Mouse (Mus musculus): Measurements from ENCODE around the gene Hoxb5. TPM values are rescaled to one million over a fixed set of nuclear protein-coding genes. Genes with fewer than 3 reads are reported as not detected.

The Hoxb5 gene
- polyA plus RNA-seq, 1 experiment = not detected

DNA sequence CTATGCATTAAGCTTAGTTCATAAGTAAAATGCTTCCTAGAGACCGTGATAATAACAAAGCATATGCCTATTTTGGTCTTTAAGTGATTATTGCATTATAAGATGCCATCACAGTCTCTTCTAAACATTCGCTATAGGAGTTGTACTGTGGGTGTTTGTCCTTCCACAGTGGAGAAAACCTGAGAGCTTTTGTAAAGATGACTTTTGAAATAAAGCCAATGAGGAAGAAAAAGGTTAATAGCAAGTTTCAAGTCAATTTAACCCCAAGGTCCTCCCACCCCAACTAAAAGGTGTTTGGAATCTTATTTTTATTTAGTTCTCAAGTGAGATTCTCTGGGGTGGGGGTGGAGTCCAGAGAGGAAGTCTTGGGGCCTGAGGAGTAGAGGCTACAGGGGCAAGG, 10.0 kb downstream of the Hoxb5 start:
- H3K4me1 ChIP-seq (ENCODE audit: control insufficient read depth) = no peaks in the 10 kb centered on the region
- H3K4me3 ChIP-seq (replicated peaks) = no peak overlapping the region
- no peak for TF ChIP-seq GATA1 (IDR thresholded peaks at IDR 0.05; ENCODE audit: low read length)
- no peak for TF ChIP-seq TAL1 (IDR thresholded peaks at IDR 0.05; ENCODE audit: low read length)
- H3K36me3 ChIP-seq (ENCODE audit: control insufficient read depth) = no peaks in the 10 kb centered on the region
- no peaks in the 10 kb centered on the region for H3K9me3 ChIP-seq (ENCODE audit: control insufficient read depth, low read length)
- H3K27me3 ChIP-seq (ENCODE audit: control insufficient read depth) = peaks cover 100% of the 10 kb centered on the region

DNA sequence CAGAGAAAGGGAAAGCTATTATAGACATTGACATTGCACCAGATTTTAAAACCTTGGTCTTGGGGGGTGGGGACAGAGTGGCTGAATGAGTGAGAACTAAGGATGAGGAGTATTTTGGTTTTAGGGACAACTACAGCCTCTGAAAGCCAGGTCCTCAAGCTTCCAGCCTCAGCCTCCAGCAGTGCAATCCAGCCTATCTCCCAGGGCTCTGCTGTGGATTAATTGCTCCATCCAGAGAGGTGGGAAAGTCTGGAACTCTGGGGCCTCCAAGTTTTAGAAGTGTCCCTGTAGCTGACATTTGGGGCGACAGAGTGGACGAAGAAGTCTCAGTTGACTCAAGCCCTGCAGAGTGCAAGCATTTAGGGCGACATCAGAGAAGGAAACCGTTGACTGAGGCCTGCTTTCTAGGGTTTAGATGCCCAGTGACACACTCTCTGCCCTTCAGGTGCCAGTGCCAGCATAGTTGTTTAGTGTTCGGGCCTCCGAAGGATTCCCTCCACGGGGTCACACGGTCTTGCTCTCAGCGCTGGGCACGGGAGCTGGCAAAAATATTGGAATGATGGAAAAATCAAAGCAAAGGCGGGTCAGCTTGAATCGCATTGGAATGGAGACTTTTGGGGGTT, 10.8 kb downstream of the Hoxb5 start:
- H3K27me3 ChIP-seq (ENCODE audit: control insufficient read depth) = peaks cover 100% of the 10 kb centered on the region
- H3K36me3 ChIP-seq (ENCODE audit: control insufficient read depth) = no peaks in the 10 kb centered on the region
- no peak for TF ChIP-seq GATA1 (IDR thresholded peaks at IDR 0.05; ENCODE audit: low read length)
- TF ChIP-seq TAL1 (IDR thresholded peaks at IDR 0.05; ENCODE audit: low read length) = no peak
- H3K9me3 ChIP-seq (ENCODE audit: control insufficient read depth, low read length) = no peaks in the 10 kb centered on the region
- H3K4me1 ChIP-seq (ENCODE audit: control insufficient read depth) = no peaks in the 10 kb centered on the region
- H3K4me3 ChIP-seq (replicated peaks) = no peak overlapping the region

DNA sequence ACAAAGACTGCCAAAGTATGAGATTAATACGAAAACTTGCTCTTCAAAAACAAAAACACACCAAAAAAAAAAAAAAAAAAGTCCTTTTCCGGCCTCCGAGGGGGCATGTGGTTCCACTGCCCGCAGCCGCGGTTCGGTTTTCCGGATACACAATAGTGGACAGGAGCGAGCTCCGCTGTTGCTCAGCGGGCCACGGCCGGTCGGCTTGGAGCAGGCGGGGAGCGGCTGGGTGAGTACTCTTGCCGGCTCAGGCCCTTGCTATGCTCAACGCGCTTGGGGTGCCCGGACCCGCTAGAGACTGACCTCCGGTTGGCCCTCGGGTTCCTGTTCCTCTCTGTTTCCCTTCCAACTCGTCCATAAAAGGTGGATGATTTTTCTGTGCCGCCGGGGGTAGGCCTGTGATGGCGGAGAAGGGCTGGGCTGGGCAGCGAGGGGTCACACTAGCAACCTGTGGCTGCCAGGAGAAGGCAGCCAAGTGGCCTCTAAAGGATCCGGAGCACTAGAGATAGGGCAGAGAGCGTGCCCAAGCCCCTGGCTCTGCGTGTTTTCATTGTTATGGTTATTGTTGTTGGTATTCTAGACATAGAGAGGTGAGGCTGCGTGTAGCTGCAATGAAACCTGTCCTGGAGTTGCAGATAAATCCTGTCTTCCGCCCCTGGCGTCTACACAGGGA, 11.7 kb downstream of the Hoxb5 start:
- Histone ChIP-seq H3K4me3 (replicated peaks) (no peak overlapping the region), H3K9me3 (ENCODE audit: control insufficient read depth, low read length) (no peaks in the 10 kb centered on the region), H3K36me3 (ENCODE audit: control insufficient read depth) (no peaks in the 10 kb centered on the region), H3K4me1 (ENCODE audit: control insufficient read depth) (no peaks in the 10 kb centered on the region), H3K27me3 (ENCODE audit: control insufficient read depth) (peaks cover 100% of the 10 kb centered on the region)
- TF ChIP-seq GATA1 (IDR thresholded peaks at IDR 0.05; ENCODE audit: low read length) (no peak), TAL1 (IDR thresholded peaks at IDR 0.05; ENCODE audit: low read length) (no peak)

DNA sequence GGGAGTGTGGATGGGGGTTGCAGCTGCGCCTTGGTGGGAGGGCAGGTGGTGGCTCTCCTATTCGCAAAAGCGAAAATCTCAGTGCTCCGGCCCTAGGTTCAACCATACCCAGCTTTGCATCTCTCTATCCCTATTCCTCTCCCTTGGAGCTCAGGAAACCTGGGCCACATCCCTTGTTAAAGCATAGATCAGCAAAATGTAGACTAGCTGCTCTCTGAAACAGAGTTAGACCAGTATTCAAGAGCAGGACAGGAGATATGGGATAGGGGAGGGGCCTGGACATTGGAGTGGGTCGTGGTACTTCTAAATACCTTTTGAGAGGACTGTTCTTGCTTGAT, 12.2 kb downstream of the Hoxb5 start:
- no peaks in the 10 kb centered on the region for H3K4me1 ChIP-seq (ENCODE audit: control insufficient read depth)
- no peaks in the 10 kb centered on the region for H3K9me3 ChIP-seq (ENCODE audit: control insufficient read depth, low read length)
- H3K27me3 ChIP-seq (ENCODE audit: control insufficient read depth) = peaks cover 100% of the 10 kb centered on the region
- TF ChIP-seq TAL1 (IDR thresholded peaks at IDR 0.05; ENCODE audit: low read length) = no peak
- no peak for TF ChIP-seq GATA1 (IDR thresholded peaks at IDR 0.05; ENCODE audit: low read length)
- no peaks in the 10 kb centered on the region for H3K36me3 ChIP-seq (ENCODE audit: control insufficient read depth)
- no peak overlapping the region for H3K4me3 ChIP-seq (replicated peaks)

DNA sequence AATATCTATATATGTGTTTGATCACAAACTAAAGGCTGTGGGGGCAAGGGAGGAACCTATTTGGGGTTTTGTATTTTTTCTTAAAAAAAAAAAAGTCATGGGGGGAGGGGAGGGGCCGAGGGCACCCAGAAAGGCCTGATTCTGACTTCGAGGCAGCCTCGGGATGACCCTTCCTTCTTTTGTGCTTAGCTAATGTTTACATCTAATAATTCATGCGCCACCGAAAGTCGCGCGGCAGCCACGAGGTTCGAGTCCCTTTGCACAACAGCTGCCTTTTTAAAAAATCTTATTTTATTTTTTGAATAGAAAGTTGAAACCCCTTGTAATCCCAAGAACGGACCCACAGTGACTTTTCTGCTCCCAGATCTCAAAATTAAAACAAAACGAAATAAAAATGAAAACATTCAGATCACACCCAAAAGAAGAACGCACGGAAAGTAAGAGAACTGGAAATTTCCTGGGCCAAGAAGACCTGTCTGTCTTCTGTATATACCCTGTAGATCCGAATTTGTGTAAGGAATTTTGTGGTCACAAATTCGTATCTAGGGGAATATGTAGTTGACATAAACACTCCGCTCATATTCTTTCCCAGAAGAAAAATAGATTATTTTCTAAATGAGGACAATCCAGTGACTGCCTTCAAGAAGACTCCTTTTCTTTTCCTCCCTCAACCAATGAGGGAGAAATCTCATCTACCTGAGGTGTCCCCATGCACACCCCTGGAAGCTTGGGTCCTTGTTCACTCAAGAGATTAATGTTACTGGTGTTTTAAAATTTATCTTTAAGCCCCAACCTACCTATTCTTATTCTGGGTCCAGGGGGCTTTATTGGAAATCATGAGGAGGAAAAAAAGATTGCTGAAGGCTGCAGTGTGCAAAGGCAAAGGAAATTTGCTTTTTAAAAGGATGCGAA, 13.8 kb downstream of the Hoxb5 start:
- Histone ChIP-seq H3K4me1 (ENCODE audit: control insufficient read depth) (no peaks in the 10 kb centered on the region), H3K36me3 (ENCODE audit: control insufficient read depth) (no peaks in the 10 kb centered on the region), H3K4me3 (replicated peaks) (no peak overlapping the region), H3K9me3 (ENCODE audit: control insufficient read depth, low read length) (no peaks in the 10 kb centered on the region), H3K27me3 (ENCODE audit: control insufficient read depth) (peaks cover 99% of the 10 kb centered on the region)
- TF ChIP-seq TAL1 (IDR thresholded peaks at IDR 0.05; ENCODE audit: low read length) = no peak
- no peak for TF ChIP-seq GATA1 (IDR thresholded peaks at IDR 0.05; ENCODE audit: low read length)

DNA sequence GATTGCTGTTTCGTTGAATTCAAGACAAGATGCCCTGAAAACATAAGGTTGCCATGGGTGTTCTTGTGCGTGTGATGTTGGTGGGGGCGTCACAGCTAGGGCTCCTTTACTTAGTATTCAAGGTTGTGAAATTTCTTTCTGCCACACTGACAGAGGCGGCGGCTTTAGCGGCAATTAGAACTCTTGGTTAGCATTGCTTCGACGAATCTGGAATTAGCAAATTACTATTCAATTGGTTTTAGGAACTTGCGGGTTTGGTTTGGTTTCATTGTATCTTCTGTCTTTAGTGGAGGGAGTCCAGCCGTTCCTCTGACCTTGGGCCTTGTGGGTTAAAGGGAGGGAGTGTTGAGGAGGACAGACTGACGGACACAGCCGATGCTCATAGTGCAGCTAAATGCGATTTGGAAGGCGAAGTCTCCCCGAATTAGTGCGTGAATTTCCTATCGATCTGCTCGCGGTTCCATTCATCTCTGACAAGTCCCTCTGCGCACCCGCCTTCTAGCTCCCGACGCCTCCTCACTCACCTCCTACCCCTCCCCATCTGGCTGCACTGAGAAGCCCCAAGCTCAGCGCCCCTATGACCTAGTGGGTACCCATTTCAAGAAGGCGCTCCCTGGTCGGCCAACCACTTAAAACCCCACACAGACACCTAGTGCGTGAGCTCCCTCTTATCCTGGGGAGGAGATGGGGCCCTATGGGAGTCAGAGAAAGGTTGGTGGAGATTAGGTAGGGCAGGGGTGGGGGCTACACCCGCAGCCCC, 14.7 kb downstream of the Hoxb5 start, which contains the start of gene Hoxb4:
Gene Hoxb4 (plus strand): TSS at position 660 of the 760 bp plus-strand sequence.
- H3K27me3 ChIP-seq (ENCODE audit: control insufficient read depth) = peaks cover 99% of the 10 kb centered on the region
- no peaks in the 10 kb centered on the region for H3K9me3 ChIP-seq (ENCODE audit: control insufficient read depth, low read length)
- H3K36me3 ChIP-seq (ENCODE audit: control insufficient read depth) = no peaks in the 10 kb centered on the region
- no peaks in the 10 kb centered on the region for H3K4me1 ChIP-seq (ENCODE audit: control insufficient read depth)
- TF ChIP-seq TAL1 (IDR thresholded peaks at IDR 0.05; ENCODE audit: low read length) = no peak
- TF ChIP-seq GATA1 (IDR thresholded peaks at IDR 0.05; ENCODE audit: low read length) = no peak
- H3K4me3 ChIP-seq (replicated peaks) = peak within 1 kb of the TSS; percentile 16

DNA sequence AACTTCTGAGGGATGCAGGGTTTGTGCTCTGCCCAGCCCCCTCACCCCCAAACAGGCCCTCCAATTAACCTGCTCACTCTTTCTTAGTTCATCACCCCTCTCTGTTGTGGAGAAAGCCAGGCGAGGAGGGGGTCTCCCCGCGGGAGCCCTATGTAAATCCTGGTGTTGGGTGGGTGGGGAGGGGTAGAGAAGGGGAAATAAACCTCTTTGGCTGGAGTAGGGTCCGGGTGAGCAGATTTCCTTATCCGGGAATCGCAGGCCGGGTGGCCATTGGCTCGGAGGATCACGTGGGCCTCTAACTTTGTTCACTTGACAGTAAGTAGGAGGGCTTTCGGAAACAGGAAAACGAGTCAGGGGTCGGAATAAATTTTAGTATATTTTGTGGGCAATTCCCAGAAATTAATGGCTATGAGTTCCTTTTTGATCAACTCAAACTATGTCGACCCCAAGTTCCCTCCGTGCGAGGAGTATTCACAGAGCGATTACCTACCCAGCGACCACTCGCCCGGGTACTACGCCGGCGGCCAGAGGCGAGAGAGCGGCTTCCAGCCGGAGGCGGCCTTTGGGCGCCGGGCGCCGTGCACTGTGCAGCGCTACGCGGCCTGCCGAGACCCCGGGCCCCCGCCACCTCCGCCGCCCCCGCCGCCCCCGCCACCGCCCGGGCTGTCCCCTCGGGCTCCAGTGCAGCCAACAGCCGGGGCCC, 15.4 kb downstream of the Hoxb5 start:
- Histone ChIP-seq H3K4me1 (ENCODE audit: control insufficient read depth) (no peaks in the 10 kb centered on the region), H3K27me3 (ENCODE audit: control insufficient read depth) (peaks cover 97% of the 10 kb centered on the region), H3K4me3 (replicated peaks) (no peak overlapping the region), H3K9me3 (ENCODE audit: control insufficient read depth, low read length) (no peaks in the 10 kb centered on the region), H3K36me3 (ENCODE audit: control insufficient read depth) (no peaks in the 10 kb centered on the region)
- no peak for TF ChIP-seq TAL1 (IDR thresholded peaks at IDR 0.05; ENCODE audit: low read length)

All from erythroblast, embryonic 14.5 days (primary cell).